Mouse (Mus musculus): Measurements from ENCODE around the gene Scn1b.

Gene Scn1b

GRCm38 (mm10) chr7:31086175-31086755, 40.5 kb downstream of the Scn1b start:
- no peak for ATAC-seq (ENCODE audit: low TSS enrichment)

GRCm38 (mm10) chr7:31085171-31085570, 41.6 kb downstream of the Scn1b start:
- ATAC-seq (ENCODE audit: low TSS enrichment) = peak; percentile 58

DNA sequence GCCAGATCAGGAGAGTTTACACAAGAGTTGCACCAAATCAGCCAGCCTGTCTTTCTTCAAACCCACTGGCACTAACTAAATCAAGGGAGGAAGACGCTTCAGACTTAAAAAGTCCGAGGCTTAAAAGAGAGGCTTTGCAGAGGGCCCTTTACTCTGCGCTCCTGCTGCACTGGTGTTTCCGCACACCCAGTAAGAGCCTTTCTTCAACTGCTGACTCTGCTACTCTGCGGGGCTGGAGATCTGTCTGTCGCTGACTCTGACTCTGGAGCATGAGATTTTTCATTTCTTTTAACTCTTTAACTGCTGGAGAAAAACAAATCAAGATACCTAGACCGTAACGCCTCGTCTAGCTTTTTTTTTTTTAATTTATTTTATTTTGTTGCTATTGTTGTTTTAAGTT, 42.7 kb downstream of the Scn1b start:
- ATAC-seq (ENCODE audit: low TSS enrichment) = no peak

- peak; percentile 62 for ATAC-seq (ENCODE audit: low TSS enrichment)
Measured at GRCm38 (mm10) chr7:31082831-31083588, 43.8 kb downstream of the Scn1b start.

- no peak for ATAC-seq (ENCODE audit: low TSS enrichment)
Measured at GRCm38 (mm10) chr7:31082106-31082505, 44.7 kb downstream of the Scn1b start.

DNA sequence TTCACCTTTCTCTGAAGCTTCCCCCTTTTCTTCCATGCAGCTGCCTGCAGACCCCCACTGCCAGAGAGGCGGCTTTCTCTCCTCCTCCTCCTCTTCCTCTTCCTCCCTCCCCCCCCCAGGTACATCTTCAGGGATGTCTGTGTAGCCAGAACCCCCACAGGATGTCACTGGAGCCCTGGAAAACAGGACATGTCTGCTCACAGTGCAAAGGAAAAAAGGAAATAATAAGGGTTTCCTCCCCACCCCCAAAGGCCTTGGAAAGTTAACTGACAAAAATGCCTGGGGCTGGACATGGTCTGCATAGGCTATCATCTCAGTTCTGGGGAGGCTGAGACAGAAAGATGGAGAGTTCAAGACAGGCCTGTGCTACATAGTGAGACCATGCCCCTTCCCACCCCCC, 45.7 kb downstream of the Scn1b start:
- ATAC-seq (ENCODE audit: low TSS enrichment) = no peak

DNA sequence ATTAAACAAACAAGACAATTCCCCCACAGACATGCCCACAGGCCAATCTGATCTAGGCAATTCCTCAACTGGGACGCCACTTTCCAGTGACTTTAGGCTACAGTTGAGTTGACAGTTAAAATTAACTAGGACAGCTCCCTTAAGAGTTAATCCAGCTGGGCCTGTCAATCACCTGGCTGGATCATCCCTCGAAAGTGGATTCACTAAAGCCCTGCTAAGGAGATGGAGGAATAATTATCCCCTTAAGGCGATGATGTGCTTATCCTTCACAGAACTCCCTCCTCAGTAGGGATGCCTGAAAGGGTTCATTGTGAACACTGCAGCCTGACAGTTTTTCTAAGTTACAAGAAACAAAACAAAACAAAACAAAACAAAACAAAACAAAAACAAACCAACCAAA, 46.2 kb downstream of the Scn1b start:
- ATAC-seq (ENCODE audit: low TSS enrichment) = no peak

DNA sequence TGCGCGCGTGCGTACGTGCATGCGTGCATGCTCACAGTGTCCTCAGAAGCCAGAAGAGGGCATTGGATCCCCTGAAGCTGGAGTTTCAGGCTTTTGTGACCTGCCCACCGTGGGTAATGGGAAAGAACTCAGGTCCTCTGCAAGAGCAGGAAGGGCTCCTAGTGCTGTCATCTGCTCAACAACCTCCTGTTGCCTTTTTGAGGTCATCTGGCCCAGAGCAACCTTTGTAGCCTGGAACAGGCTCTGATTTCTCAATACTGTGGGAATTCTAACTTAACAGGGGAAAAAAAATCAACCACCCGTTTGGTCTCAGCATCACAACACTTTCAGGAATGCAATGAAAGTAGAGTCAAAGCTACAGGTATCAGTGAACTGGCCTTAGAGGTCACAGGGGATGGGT, 47.1 kb downstream of the Scn1b start:
- ATAC-seq (ENCODE audit: low TSS enrichment) = no peak

GRCm38 (mm10) chr7:31077885-31078445, 48.8 kb downstream of the Scn1b start:
- peak; percentile 63 for ATAC-seq (ENCODE audit: low TSS enrichment)

GRCm38 (mm10) chr7:31077470-31077869, 49.3 kb downstream of the Scn1b start:
- ATAC-seq (ENCODE audit: low TSS enrichment) = peak; percentile 62

DNA sequence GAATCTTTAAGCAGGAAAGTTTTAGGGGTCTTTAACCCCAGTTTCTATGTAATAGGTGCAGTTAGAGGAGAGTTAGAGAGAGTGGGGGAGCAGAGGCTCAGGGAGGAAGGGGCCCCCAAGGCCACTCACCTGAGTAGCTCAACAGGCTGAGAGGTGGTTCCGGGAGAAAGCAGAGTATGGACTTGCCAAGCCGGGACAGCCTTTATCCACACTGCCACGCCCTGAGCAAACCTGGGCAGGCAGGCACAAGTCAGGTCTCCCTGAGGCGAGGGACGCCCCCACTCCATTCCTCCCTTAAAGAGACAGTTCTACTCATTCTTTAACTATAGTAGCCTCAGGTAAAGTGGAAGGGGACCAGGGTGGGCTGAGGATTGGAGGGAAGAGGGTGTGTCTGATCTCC, 50.3 kb downstream of the Scn1b start, which contains the start of gene Fxyd3:
Gene Fxyd3, minus strand, starts transcription at position 213 of the 400 bp plus-strand sequence.
- ATAC-seq (ENCODE audit: low TSS enrichment) = no peak

DNA sequence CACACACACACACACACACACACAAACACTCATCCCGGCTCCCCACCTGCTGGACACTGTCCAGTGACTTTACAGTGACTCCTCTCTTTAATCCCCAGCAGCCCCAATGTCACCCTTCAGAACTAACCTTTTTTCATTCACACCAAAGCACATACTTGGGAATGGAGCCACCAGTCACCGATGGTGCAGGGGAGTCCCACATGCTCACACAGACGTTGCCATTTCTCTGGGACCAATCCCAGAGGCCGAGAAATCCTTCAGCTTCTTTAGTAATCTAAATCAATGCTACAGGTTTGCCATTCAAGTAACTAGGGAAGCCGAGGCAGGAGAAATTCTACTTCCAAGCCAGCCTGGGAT, 52.1 kb downstream of the Scn1b start:
- ATAC-seq (ENCODE audit: low TSS enrichment) = no peak

DNA sequence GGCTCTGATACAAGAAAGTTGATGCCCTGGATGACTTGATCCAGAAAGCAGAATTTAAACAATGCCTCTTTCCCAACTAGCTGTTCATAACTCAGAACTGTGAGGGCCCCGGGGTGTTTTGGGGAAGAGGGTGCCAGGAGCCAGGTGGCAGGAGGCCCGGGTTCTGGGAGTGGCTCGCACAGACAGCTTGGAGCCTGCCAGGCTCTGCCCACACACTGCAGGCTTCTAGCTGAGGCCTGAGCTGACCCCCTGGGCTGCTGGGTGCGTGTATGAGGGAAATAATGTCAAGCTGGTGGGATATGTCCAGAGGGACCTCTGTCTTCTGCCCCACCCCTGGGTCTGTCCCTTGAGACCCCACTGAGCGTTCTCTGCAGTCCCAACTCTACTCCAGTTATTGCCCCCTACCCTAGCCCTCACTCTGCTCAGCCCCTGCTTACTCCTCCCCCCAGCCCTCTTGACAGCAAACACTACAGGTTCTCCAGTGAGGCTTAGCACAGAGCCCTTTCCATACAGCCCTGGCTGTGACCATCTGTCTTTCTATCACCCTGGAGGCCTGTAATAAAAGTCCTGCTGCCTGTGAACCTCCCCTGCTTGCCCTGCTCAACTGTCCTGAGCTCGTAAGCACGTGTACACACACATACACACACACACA, 52.6 kb downstream of the Scn1b start:
- ATAC-seq (ENCODE audit: low TSS enrichment) = no peak

DNA sequence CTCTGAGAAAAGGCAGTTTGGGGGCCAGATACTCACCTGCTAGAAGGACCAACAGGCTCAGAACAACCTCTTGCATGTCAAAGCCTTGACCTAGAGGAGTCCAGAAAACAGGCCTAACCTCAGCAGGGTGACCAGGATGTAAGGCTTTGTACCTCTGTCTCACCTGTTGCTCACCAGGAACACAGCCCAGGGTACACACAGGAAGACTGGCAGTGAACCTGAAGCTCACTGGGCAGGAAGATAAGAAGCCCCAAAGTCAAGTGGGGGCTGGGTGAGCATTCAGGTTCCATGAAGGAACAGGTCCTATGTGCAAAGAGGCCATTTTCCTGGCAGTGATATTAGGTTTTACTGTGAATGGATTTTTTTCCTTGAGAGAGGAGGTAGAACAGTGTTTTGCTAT, 53.3 kb downstream of the Scn1b start:
- no peak for ATAC-seq (ENCODE audit: low TSS enrichment)

GRCm38 (mm10) chr7:31072326-31072725, 54.5 kb downstream of the Scn1b start:
- ATAC-seq (ENCODE audit: low TSS enrichment) = no peak

DNA sequence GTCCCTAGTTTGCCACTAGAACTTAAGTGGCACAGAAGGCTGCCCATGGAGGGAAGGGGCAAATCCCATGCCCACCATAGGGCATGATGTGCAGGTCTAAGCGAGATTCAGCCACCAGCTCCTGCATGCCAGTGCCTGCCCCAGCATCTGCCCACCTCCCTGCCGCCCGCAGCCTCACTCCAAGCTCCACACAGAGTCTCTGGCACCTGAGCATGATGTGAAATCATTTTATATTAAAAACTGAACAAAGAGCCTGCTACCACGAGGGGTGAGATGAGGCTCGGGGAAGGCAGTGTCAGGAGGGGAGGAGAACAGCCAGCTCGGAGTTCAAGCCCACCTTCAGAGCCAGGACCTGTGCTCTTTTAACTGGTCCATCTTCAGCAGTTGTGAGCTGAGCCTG, 56.5 kb downstream of the Scn1b start:
- no peak for ATAC-seq (ENCODE audit: low TSS enrichment)

GRCm38 (mm10) chr7:31069491-31069890, 57.3 kb downstream of the Scn1b start:
- no peak for ATAC-seq (ENCODE audit: low TSS enrichment)

DNA sequence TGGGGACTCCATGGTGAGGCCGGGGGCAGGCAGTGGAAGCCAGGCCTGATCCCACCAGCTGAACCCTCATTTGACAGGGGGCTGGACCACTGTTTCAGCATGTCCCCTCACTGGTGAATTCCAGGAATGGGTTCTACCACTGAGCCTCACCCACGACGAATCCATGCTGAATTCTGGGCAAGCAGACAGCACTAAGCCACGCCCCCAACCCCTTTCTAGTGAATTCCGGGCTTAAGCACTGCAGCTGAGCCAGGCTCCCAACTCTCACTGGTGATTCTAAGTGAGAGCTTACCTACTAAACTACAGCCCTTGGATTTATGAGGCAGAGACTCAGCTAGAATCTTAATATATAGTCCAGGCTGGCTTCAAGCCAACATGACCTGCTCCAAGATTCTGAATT, 59.0 kb downstream of the Scn1b start:
- peak; percentile 39; the same call in 1 of the 2 replicates for ATAC-seq (ENCODE audit: low TSS enrichment)
